Mouse (Mus musculus) neural tube, embryonic 13.5 days (tissue): ENCODE measurements at regions not wholly inside any gene's neighbourhood (a gene's known extent, or its start where the extent isn't known, plus 50 kb on each side); places are given as distances from the start of the nearest gene placed in this dataset.

Source experiments
- ATAC-seq: fragments of 200-750 bp; cut with Nextera tagmentation; 2 replicates; pipeline ENCODE4 v1.8.0; 2017; ENCODE audit warnings: low read depth, mild to moderate bottlenecking, moderate TSS enrichment, moderate library complexity
- H3K27ac ChIP-seq: fragments of 300-500 bp; sonication (generic); replicated peaks from 2 replicates; pipeline ENCODE4 v1.5.1; 2015; ENCODE audit warnings: moderate library complexity, mild to moderate bottlenecking, inconsistent platforms
- H3K27me3 ChIP-seq: fragments of 300-500 bp; sonication (generic); 2 replicates; pipeline ENCODE4 v1.6.1; 2015; ENCODE audit warnings: mild to moderate bottlenecking, inconsistent platforms
- H3K36me3 ChIP-seq: fragments of 300-500 bp; sonication (generic); 2 replicates; pipeline ENCODE4 v1.6.1; 2015; ENCODE audit warnings: mild to moderate bottlenecking, inconsistent platforms
- H3K4me1 ChIP-seq: fragments of 300-500 bp; sonication (generic); replicated peaks from 2 replicates; pipeline ENCODE4 v1.6.1; 2015; ENCODE audit warnings: inconsistent platforms
- H3K4me2 ChIP-seq: fragments of 300-500 bp; sonication (generic); 2 replicates; pipeline ENCODE4 v1.6.1; 2015; ENCODE audit warnings: inconsistent platforms, mild to moderate bottlenecking, moderate library complexity
- H3K4me3 ChIP-seq: fragments of 300-500 bp; sonication (generic); 2 replicates; pipeline ENCODE4 v1.5.1; 2015; ENCODE audit warnings: mild to moderate bottlenecking, inconsistent platforms
- H3K9ac ChIP-seq: fragments of 300-500 bp; sonication (generic); 2 replicates; pipeline ENCODE4 v1.6.1; 2015; ENCODE audit warnings: moderate library complexity, mild to moderate bottlenecking, inconsistent platforms
- H3K9me3 ChIP-seq: fragments of 300-500 bp; sonication (generic); 2 replicates; pipeline ENCODE4 v1.6.1; 2016; ENCODE audit warnings: inconsistent platforms
- WGBS: fragments of 180-500 bp; shearing (Covaris S2); methylation state at CpG from one replicate; pipeline ENCODE4 v1.1.7; 2015; 5-methylcytosine and 5-hydroxymethylcytosine counted together

GRCm38 (mm10) chr10:96847433-96848165, 230.8 kb downstream of the Btg1 start:
- Histone ChIP-seq H3K9me3 (peaks cover 7% of the 10 kb centered on the region), H3K9ac (no peak overlapping the region), H3K4me1 (no peaks in the 10 kb centered on the region; the same call in 1 of the 2 replicates), H3K36me3 (no peaks in the 10 kb centered on the region), H3K4me3 (no peak overlapping the region), H3K27me3 (no peaks in the 10 kb centered on the region), H3K4me2 (no peak overlapping the region), H3K27ac (no peak overlapping the region)
- no peak for ATAC-seq
- 77% methylated on average over 5 of the region's 5 CpGs for WGBS

GRCm38 (mm10) chr10:96848496-96848895, 231.7 kb downstream of the Btg1 start:
- peaks cover 7% of the 10 kb centered on the region for H3K9me3 ChIP-seq
- H3K4me3 ChIP-seq, result no peak overlapping the region
- no peaks in the 10 kb centered on the region for H3K27me3 ChIP-seq
- 87% methylated on average over 2 of the region's 2 CpGs for WGBS
- H3K4me2 ChIP-seq, result no peak overlapping the region
- no peak overlapping the region for H3K27ac ChIP-seq
- no peaks in the 10 kb centered on the region; the same call in 1 of the 2 replicates for H3K4me1 ChIP-seq
- H3K36me3 ChIP-seq, result no peaks in the 10 kb centered on the region
- no peak overlapping the region for H3K9ac ChIP-seq
- no peak for ATAC-seq

- Histone ChIP-seq H3K9ac (no peak overlapping the region), H3K4me1 (no peaks in the 10 kb centered on the region), H3K4me2 (no peak overlapping the region), H3K27ac (no peak overlapping the region), H3K36me3 (no peaks in the 10 kb centered on the region), H3K27me3 (no peaks in the 10 kb centered on the region), H3K4me3 (no peak overlapping the region), H3K9me3 (no peaks in the 10 kb centered on the region)
- ATAC-seq, result no peak
- WGBS, result 84% methylated on average over 2 of the region's 2 CpGs
These were observed 243.6 kb downstream of the Btg1 start for GRCm38 (mm10) chr10:96860366-96860765.

DNA sequence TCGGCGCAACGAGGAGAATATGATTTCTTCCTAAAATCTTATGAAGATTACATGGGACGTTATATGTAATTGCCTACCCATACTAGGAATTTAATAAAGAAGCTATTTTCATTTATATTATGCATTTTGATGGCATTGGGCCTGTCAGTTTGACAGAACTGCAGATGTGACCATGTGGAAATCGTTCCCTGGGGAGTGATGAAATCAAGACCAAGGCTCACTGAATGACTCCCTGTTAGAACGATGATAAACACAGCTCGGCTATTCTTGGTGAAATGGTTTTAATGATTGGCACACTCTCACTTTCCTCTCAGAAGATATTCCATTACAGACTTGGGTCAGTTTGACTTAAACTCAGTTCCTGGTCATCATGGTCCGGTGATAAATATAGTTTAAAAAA, 246.4 kb downstream of the Btg1 start:
- WGBS, result 56% methylated on average over 8 of the region's 8 CpGs
- no peak for ATAC-seq

GRCm38 (mm10) chr10:96866468-96866867, 249.7 kb downstream of the Btg1 start:
- WGBS, result 75% methylated on average over 3 of the region's 3 CpGs
- no peak overlapping the region for H3K4me3 ChIP-seq
- H3K4me2 ChIP-seq, result no peak overlapping the region
- H3K27ac ChIP-seq, result no peak overlapping the region
- no peaks in the 10 kb centered on the region for H3K9me3 ChIP-seq
- H3K9ac ChIP-seq, result no peak overlapping the region
- H3K27me3 ChIP-seq, result no peaks in the 10 kb centered on the region
- no peak for ATAC-seq
- no peaks in the 10 kb centered on the region for H3K36me3 ChIP-seq
- no peaks in the 10 kb centered on the region for H3K4me1 ChIP-seq

More for the DNA sequence above, 246.4 kb downstream of the Btg1 start:
- Histone ChIP-seq H3K27ac (no peak overlapping the region), H3K9ac (no peak overlapping the region), H3K27me3 (no peaks in the 10 kb centered on the region), H3K4me3 (no peak overlapping the region), H3K36me3 (no peaks in the 10 kb centered on the region), H3K4me1 (no peaks in the 10 kb centered on the region), H3K9me3 (no peaks in the 10 kb centered on the region), H3K4me2 (no peak overlapping the region)

GRCm38 (mm10) chr10:96871559-96872160, 254.9 kb downstream of the Btg1 start:
- H3K4me1 ChIP-seq, result no peaks in the 10 kb centered on the region
- H3K4me3 ChIP-seq, result no peak overlapping the region
- H3K9ac ChIP-seq, result no peak overlapping the region
- H3K9me3 ChIP-seq, result no peaks in the 10 kb centered on the region
- H3K4me2 ChIP-seq, result no peak overlapping the region
- H3K27ac ChIP-seq, result no peak overlapping the region
- no peaks in the 10 kb centered on the region for H3K36me3 ChIP-seq
- WGBS, result 87% methylated on average over 7 of the region's 7 CpGs
- H3K27me3 ChIP-seq, result no peaks in the 10 kb centered on the region
- ATAC-seq, result no peak

DNA sequence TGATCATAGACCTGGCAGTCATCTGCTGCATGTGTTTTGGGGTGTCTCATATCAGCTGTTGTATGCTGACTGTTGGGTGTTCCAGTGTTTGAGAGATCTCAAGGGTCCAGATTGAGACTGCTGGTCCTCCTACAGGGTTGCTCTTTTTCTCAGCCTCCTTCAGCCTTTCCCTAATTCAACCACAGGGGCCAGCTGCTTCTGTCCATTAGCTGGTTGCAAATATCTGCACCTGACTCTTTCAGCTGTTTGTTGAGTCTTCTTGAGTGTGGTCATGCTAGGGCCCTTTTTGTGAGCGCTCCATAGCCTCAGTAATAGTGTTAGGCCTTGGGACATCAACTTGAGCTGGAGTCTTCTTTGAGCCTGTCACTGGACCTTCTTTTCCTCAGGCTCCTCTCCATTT, 257.8 kb downstream of the Btg1 start:
- Histone ChIP-seq H3K27me3 (no peaks in the 10 kb centered on the region), H3K4me3 (no peak overlapping the region), H3K9ac (no peak overlapping the region), H3K4me2 (no peak overlapping the region), H3K36me3 (no peaks in the 10 kb centered on the region), H3K27ac (no peak overlapping the region), H3K9me3 (no peaks in the 10 kb centered on the region), H3K4me1 (no peaks in the 10 kb centered on the region)
- 97% methylated on average over 1 of the region's 1 CpGs for WGBS
- no peak for ATAC-seq

GRCm38 (mm10) chr10:96875676-96876075, 258.9 kb downstream of the Btg1 start:
- no peak for ATAC-seq
- Histone ChIP-seq H3K4me3 (no peak overlapping the region), H3K9ac (no peak overlapping the region), H3K27ac (no peak overlapping the region), H3K9me3 (no peaks in the 10 kb centered on the region), H3K4me1 (no peaks in the 10 kb centered on the region), H3K4me2 (no peak overlapping the region), H3K36me3 (no peaks in the 10 kb centered on the region), H3K27me3 (no peaks in the 10 kb centered on the region)
- 86% methylated on average over 3 of the region's 3 CpGs for WGBS

GRCm38 (mm10) chr10:96879425-96879824, 262.6 kb downstream of the Btg1 start:
- Histone ChIP-seq H3K36me3 (no peaks in the 10 kb centered on the region), H3K9ac (no peak overlapping the region), H3K9me3 (no peaks in the 10 kb centered on the region), H3K4me1 (no peaks in the 10 kb centered on the region), H3K4me2 (no peak overlapping the region), H3K27ac (no peak overlapping the region), H3K27me3 (no peaks in the 10 kb centered on the region), H3K4me3 (no peak overlapping the region)
- 98% methylated on average over 2 of the region's 2 CpGs for WGBS
- no peak for ATAC-seq

DNA sequence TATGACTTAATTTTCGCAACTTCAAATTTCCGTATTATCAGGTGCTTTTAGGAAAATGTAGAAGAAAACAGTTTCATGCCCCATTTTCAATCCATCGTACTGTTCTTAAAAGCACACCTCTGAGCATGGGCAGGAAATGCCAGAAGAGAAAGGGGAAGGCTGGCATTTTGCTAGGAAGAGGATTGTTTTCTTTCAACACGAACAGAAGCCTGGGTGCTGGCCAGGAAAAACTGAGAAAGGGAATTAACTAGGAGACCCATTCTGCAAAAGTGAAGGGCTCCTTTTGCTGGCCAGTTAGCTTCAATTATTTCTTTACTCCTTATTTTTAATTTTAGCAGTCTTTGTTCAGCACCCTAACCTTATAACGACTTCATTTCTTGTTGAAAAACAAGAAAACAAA, 264.0 kb downstream of the Btg1 start:
- 80% methylated on average over 5 of the region's 5 CpGs for WGBS
- Histone ChIP-seq H3K9me3 (0 out of 2 replicates have a peak, but pooled peaks cover 4% of the 10 kb centered on the region), H3K4me2 (no peak overlapping the region), H3K36me3 (no peaks in the 10 kb centered on the region), H3K27ac (no peak overlapping the region), H3K4me1 (no peaks in the 10 kb centered on the region), H3K27me3 (no peaks in the 10 kb centered on the region), H3K4me3 (no peak overlapping the region), H3K9ac (no peak overlapping the region)
- no peak for ATAC-seq

- no peak overlapping the region for H3K4me3 ChIP-seq
- H3K27ac ChIP-seq, result no peak overlapping the region
- ATAC-seq, result no peak
- 75% methylated on average over 5 of the region's 5 CpGs for WGBS
- H3K4me2 ChIP-seq, result no peak overlapping the region
- H3K9me3 ChIP-seq, result 0 out of 2 replicates have a peak, but pooled peaks cover 4% of the 10 kb centered on the region
- no peaks in the 10 kb centered on the region for H3K27me3 ChIP-seq
- no peaks in the 10 kb centered on the region for H3K36me3 ChIP-seq
- H3K4me1 ChIP-seq, result no peaks in the 10 kb centered on the region
- H3K9ac ChIP-seq, result no peak overlapping the region
These were observed 264.4 kb downstream of the Btg1 start for GRCm38 (mm10) chr10:96881212-96881611.

GRCm38 (mm10) chr10:96881660-96882059, 264.9 kb downstream of the Btg1 start:
- H3K27ac ChIP-seq, result no peak overlapping the region
- ATAC-seq, result no peak

DNA sequence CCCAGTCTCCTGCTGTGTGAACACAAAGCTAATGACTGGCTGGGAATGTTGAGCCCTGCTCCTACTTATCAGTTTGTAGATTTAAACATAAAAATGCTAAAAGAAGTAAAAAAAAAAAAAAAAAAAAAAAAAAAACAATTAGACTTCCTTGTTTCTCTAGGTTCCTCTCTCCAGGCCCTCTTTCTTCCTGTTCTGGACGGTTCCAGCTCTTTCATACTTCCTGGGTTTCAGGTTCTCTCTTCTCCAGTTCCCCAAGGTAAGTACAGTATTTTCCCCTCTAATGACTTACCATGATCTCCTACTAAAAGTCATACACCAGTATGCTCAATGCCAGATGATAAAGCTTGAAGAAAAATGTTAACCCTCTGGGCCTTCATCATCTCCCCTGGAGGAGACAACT, 284.3 kb downstream of the Btg1 start:
- no peak for ATAC-seq
- no peak overlapping the region for H3K27ac ChIP-seq
- H3K4me2 ChIP-seq, result no peak overlapping the region
- WGBS, result 89% methylated on average over 1 of the region's 1 CpGs
- H3K4me3 ChIP-seq, result no peak overlapping the region
- H3K36me3 ChIP-seq, result no peaks in the 10 kb centered on the region
- no peak overlapping the region for H3K9ac ChIP-seq
- H3K4me1 ChIP-seq, result no peaks in the 10 kb centered on the region
- H3K27me3 ChIP-seq, result no peaks in the 10 kb centered on the region
- no peaks in the 10 kb centered on the region for H3K9me3 ChIP-seq

More at GRCm38 (mm10) chr10:96881660-96882059, 264.9 kb downstream of the Btg1 start:
- Histone ChIP-seq H3K9ac (no peak overlapping the region), H3K4me2 (no peak overlapping the region), H3K4me1 (no peaks in the 10 kb centered on the region), H3K27me3 (no peaks in the 10 kb centered on the region), H3K9me3 (0 out of 2 replicates have a peak, but pooled peaks cover 4% of the 10 kb centered on the region), H3K4me3 (no peak overlapping the region), H3K36me3 (no peaks in the 10 kb centered on the region)
- 40% methylated on average over 2 of the region's 2 CpGs for WGBS
